Mouse (Mus musculus) layer of hippocampus, adult 6 months (tissue): Measurements from ENCODE around the gene Tas2r123. TPM values are rescaled to one million over a fixed set of nuclear protein-coding genes. Genes with fewer than 3 reads are reported as not detected.

ENCODE experiments used
- long read RNA-seq, 2 experiments: library from polyadenylated mRNA; unstranded; transcript quantifications; one replicate each; pipeline ENCODE4 v2.0.0; 2019 to 2020
- polyA plus RNA-seq: library from polyadenylated mRNA; unstranded; fragments of <200 nt; fragmentation: Nextera tagmentation; gene quantifications from 2 replicates; pipeline ENCODE4 v1.2.3, GENCODE M21; 2021

The Tas2r123 gene
- not detected in 2 replicates for polyA plus RNA-seq
- long read RNA-seq, experiment 1, result 0 reads
- long read RNA-seq, experiment 2, result 0 reads

GRCm38 (mm10) chr6:132846842-132847241 lies at the start of gene Tas2r123:
Gene Tas2r123 (plus strand): TSS chr6:132847142.

DNA sequence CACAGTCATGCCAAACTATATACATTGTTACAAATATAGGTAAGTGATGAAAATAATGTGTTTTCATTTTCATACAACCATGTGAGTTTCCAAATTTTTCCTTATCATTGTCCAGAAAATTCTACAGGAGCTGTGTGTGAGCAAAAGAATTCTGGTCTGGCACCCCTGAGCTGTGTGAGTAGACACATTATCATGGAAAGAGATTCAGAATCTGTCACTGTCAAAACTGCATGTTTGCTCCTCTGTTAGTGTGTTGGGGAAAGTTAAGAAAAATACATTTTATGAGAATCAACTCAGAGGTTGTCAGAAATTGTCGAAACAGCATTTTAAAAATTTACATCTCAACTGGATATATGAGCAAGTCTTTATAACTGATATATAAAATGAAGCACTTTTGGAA lies 44.4 kb upstream of the Tas2r123 start, which contains the start of gene Tas2r117:
Gene Tas2r117, plus strand, starts transcription at position 301 of the 400 bp plus-strand sequence.

DNA sequence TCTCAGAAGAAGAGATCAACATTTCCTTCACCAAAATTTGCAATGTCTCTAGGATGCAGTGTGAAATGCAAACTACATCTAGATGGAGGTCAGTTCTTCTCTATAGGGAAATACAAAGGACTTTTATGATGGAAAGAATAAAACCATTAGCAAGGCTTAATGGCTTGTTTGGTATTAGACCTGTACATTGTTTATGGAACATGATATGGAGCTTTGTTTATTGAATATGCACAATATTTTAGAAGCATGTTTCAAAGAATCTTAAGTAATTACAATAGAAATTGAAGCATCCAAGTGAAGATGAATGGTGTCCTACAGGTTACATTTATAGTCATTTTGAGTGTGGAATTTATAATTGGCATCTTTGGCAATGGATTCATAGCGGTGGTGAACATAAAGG lies 8.2 kb downstream of the Tas2r123 start, which contains the start of gene Tas2r116:
Gene Tas2r116, plus strand, starts transcription at position 301 of the 400 bp plus-strand sequence.

GRCm38 (mm10) chr6:132867708-132868107 lies 20.8 kb downstream of the Tas2r123 start, which contains the start of gene Tas2r110:
Gene Tas2r110 (plus strand): TSS chr6:132868008.

DNA sequence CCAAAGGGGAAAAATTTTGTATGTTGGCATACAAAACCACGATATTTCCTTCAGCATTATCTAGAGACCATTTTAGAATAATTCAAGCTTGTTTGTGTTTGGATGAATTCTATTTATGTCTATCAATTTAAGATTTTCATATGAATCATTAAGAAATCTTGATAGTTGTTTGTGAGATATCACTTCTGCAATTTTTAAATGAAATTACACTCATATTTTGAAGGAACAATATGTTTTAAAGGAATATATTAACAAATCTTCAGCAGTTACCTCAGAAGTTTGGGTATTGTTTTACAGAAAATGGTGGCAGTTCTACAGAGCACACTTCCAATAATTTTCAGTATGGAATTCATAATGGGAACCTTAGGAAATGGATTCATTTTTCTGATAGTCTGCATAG lies 45.8 kb downstream of the Tas2r123 start, which contains the start of gene Tas2r113:
Gene Tas2r113, plus strand, starts transcription at position 301 of the 400 bp plus-strand sequence.

Other genes with a start within 250 kb of the Tas2r123 start
- not detected in 2 replicates for gene A630073D07Rik, start 195.6 kb upstream of the Tas2r123 start, polyA plus RNA-seq
- not detected in 2 replicates for gene Tas2r120, start 190.2 kb upstream of the Tas2r123 start, polyA plus RNA-seq
- gene Tas2r121, start 146.1 kb upstream of the Tas2r123 start, polyA plus RNA-seq, result not detected in 2 replicates
- gene Tas2r122, start 135.2 kb upstream of the Tas2r123 start, polyA plus RNA-seq, result not detected in 2 replicates
- gene Tas2r115, start 109.1 kb upstream of the Tas2r123 start, polyA plus RNA-seq, result not detected in 2 replicates
- gene Tas2r124, start 92.4 kb upstream of the Tas2r123 start, polyA plus RNA-seq, result not detected in 2 replicates
- gene Tas2r102, start 85.0 kb upstream of the Tas2r123 start, polyA plus RNA-seq, result not detected in 2 replicates
- not detected in 2 replicates for gene Tas2r136, start 69.0 kb upstream of the Tas2r123 start, polyA plus RNA-seq
- not detected in 2 replicates for gene Tas2r117, start 44.3 kb upstream of the Tas2r123 start, polyA plus RNA-seq
- not detected in 2 replicates for gene Tas2r116, start 8.3 kb downstream of the Tas2r123 start, polyA plus RNA-seq
- gene Tas2r110, start 20.9 kb downstream of the Tas2r123 start, polyA plus RNA-seq, result not detected in 2 replicates
- gene Tas2r113, start 45.9 kb downstream of the Tas2r123 start, polyA plus RNA-seq, result not detected in 2 replicates
- not detected in 2 replicates for gene Tas2r125, start 62.5 kb downstream of the Tas2r123 start, polyA plus RNA-seq
- not detected in 2 replicates for gene Tas2r129, start 104.0 kb downstream of the Tas2r123 start, polyA plus RNA-seq
- gene Tas2r131, start 110.8 kb downstream of the Tas2r123 start, polyA plus RNA-seq, result not detected in 2 replicates
- not detected in 2 replicates for gene Tas2r109, start 133.8 kb downstream of the Tas2r123 start, polyA plus RNA-seq
- not detected in 2 replicates for gene Tas2r103, start 190.0 kb downstream of the Tas2r123 start, polyA plus RNA-seq
- gene Tas2r140, start 208.7 kb downstream of the Tas2r123 start, polyA plus RNA-seq, result not detected in 2 replicates